Mouse (Mus musculus): ENCODE data around the gene Pcsk2. TPM values are rescaled to one million over a fixed set of nuclear protein-coding genes. Genes with fewer than 3 reads are reported as not detected.

The Pcsk2 gene
- total RNA-seq, 1 experiment, result 0.27 TPM

GRCm38 (mm10) chr2:143560384-143560783 lies 14.4 kb downstream of the Pcsk2 start:
- Histone ChIP-seq H3K4me3 (ENCODE audit: insufficient read depth in 1 of 2, low read depth in 1 of 2, low read length in 2 of 2, poor library complexity in 1 of 2, severe bottlenecking in 1 of 2) (no peak overlapping the region), H3K36me3 (ENCODE audit: control insufficient read depth, insufficient read depth, low read length, poor library complexity, severe bottlenecking) (no peaks in the 10 kb centered on the region), H3K9me3 (ENCODE audit: control insufficient read depth, insufficient read depth, low read depth, low read length) (no peaks in the 10 kb centered on the region), H3K9ac (ENCODE audit: insufficient read depth, low read depth, low read length, poor library complexity, severe bottlenecking) (no peak overlapping the region), H3K27ac (ENCODE audit: insufficient read depth, low read depth, low read length, poor library complexity, severe bottlenecking) (no peak overlapping the region), H3K4me1 (ENCODE audit: control insufficient read depth in 2 of 2, insufficient read depth in 2 of 2, low read length in 2 of 2, poor library complexity in 1 of 2) (no peaks in the 10 kb centered on the region)
- in situ Hi-C loops (cut with MboI; ENCODE audit: low sequenced_read_pairs in 2 of 2, unreplicated experiment in 2 of 2), result no loop called here
- no peak for DNase-seq (ENCODE audit: low read depth, low spot score)
- TF ChIP-seq CHD2 (IDR thresholded peaks at IDR 0.05; ENCODE audit: low read depth, low read length) (no peak), ZNF384 (IDR thresholded peaks at IDR 0.05; ENCODE audit: low read depth, low read length) (no peak), ZC3H11A (IDR thresholded peaks at IDR 0.05; ENCODE audit: borderline replicate concordance, low read depth, low read length) (no peak), HCFC1 (IDR thresholded peaks at IDR 0.05; ENCODE audit: borderline replicate concordance, insufficient read depth, low read length) (no peak), MAFK (IDR thresholded peaks at IDR 0.05; ENCODE audit: insufficient read depth, low read depth, low read length) (no peak)

GRCm38 (mm10) chr2:143565062-143565461 lies 19.1 kb downstream of the Pcsk2 start:
- DNase-seq (ENCODE audit: low read depth, low spot score), result no peak
- TF ChIP-seq ZC3H11A (IDR thresholded peaks at IDR 0.05; ENCODE audit: borderline replicate concordance, low read depth, low read length), result no peak
- TF ChIP-seq ZNF384 (IDR thresholded peaks at IDR 0.05; ENCODE audit: low read depth, low read length), result no peak
- TF ChIP-seq HCFC1 (IDR thresholded peaks at IDR 0.05; ENCODE audit: borderline replicate concordance, insufficient read depth, low read length), result no peak
- TF ChIP-seq MAFK (IDR thresholded peaks at IDR 0.05; ENCODE audit: insufficient read depth, low read depth, low read length), result no peak
- TF ChIP-seq CHD2 (IDR thresholded peaks at IDR 0.05; ENCODE audit: low read depth, low read length), result no peak
- Histone ChIP-seq H3K9ac (ENCODE audit: insufficient read depth, low read depth, low read length, poor library complexity, severe bottlenecking) (no peak overlapping the region), H3K9me3 (ENCODE audit: control insufficient read depth, insufficient read depth, low read depth, low read length) (no peaks in the 10 kb centered on the region), H3K36me3 (ENCODE audit: control insufficient read depth, insufficient read depth, low read length, poor library complexity, severe bottlenecking) (no peaks in the 10 kb centered on the region), H3K27ac (ENCODE audit: insufficient read depth, low read depth, low read length, poor library complexity, severe bottlenecking) (no peak overlapping the region), H3K4me3 (ENCODE audit: insufficient read depth in 1 of 2, low read depth in 1 of 2, low read length in 2 of 2, poor library complexity in 1 of 2, severe bottlenecking in 1 of 2) (no peak overlapping the region), H3K4me1 (ENCODE audit: control insufficient read depth in 2 of 2, insufficient read depth in 2 of 2, low read length in 2 of 2, poor library complexity in 1 of 2) (no peaks in the 10 kb centered on the region)
- in situ Hi-C loops (cut with MboI; ENCODE audit: low sequenced_read_pairs in 2 of 2, unreplicated experiment in 2 of 2), result no loop called here

GRCm38 (mm10) chr2:143565961-143566360 lies 20.0 kb downstream of the Pcsk2 start:
- Histone ChIP-seq H3K4me3 (ENCODE audit: insufficient read depth in 1 of 2, low read depth in 1 of 2, low read length in 2 of 2, poor library complexity in 1 of 2, severe bottlenecking in 1 of 2) (no peak overlapping the region), H3K9me3 (ENCODE audit: control insufficient read depth, insufficient read depth, low read depth, low read length) (no peaks in the 10 kb centered on the region), H3K36me3 (ENCODE audit: control insufficient read depth, insufficient read depth, low read length, poor library complexity, severe bottlenecking) (no peaks in the 10 kb centered on the region), H3K9ac (ENCODE audit: insufficient read depth, low read depth, low read length, poor library complexity, severe bottlenecking) (no peak overlapping the region), H3K27ac (ENCODE audit: insufficient read depth, low read depth, low read length, poor library complexity, severe bottlenecking) (no peak overlapping the region), H3K4me1 (ENCODE audit: control insufficient read depth in 2 of 2, insufficient read depth in 2 of 2, low read length in 2 of 2, poor library complexity in 1 of 2) (no peaks in the 10 kb centered on the region)
- in situ Hi-C loops (cut with MboI; ENCODE audit: low sequenced_read_pairs in 2 of 2, unreplicated experiment in 2 of 2), result no loop called here
- no peak for TF ChIP-seq CHD2 (IDR thresholded peaks at IDR 0.05; ENCODE audit: low read depth, low read length)
- TF ChIP-seq ZNF384 (IDR thresholded peaks at IDR 0.05; ENCODE audit: low read depth, low read length), result no peak
- no peak for TF ChIP-seq HCFC1 (IDR thresholded peaks at IDR 0.05; ENCODE audit: borderline replicate concordance, insufficient read depth, low read length)
- TF ChIP-seq ZC3H11A (IDR thresholded peaks at IDR 0.05; ENCODE audit: borderline replicate concordance, low read depth, low read length), result no peak
- TF ChIP-seq MAFK (IDR thresholded peaks at IDR 0.05; ENCODE audit: insufficient read depth, low read depth, low read length), result no peak
- no peak for DNase-seq (ENCODE audit: low read depth, low spot score)

- no peak overlapping the region for H3K9ac ChIP-seq (ENCODE audit: insufficient read depth, low read depth, low read length, poor library complexity, severe bottlenecking)
- in situ Hi-C loops (cut with MboI; ENCODE audit: low sequenced_read_pairs in 2 of 2, unreplicated experiment in 2 of 2), result no loop called here
- H3K4me1 ChIP-seq (ENCODE audit: control insufficient read depth in 2 of 2, insufficient read depth in 2 of 2, low read length in 2 of 2, poor library complexity in 1 of 2), result peaks cover 2 to 4% of the 10 kb centered on the region in 2 experiments; a peak in 3 of 4 replicates
- no peak overlapping the region for H3K4me3 ChIP-seq (ENCODE audit: insufficient read depth in 1 of 2, low read depth in 1 of 2, low read length in 2 of 2, poor library complexity in 1 of 2, severe bottlenecking in 1 of 2)
- no peak overlapping the region for H3K27ac ChIP-seq (ENCODE audit: insufficient read depth, low read depth, low read length, poor library complexity, severe bottlenecking)
- no peak for DNase-seq (ENCODE audit: low read depth, low spot score)
- no peak for TF ChIP-seq HCFC1 (IDR thresholded peaks at IDR 0.05; ENCODE audit: borderline replicate concordance, insufficient read depth, low read length)
- no peak for TF ChIP-seq ZC3H11A (IDR thresholded peaks at IDR 0.05; ENCODE audit: borderline replicate concordance, low read depth, low read length)
- TF ChIP-seq ZNF384 (IDR thresholded peaks at IDR 0.05; ENCODE audit: low read depth, low read length), result no peak
- TF ChIP-seq MAFK (IDR thresholded peaks at IDR 0.05; ENCODE audit: insufficient read depth, low read depth, low read length), result no peak
- no peak for TF ChIP-seq CHD2 (IDR thresholded peaks at IDR 0.05; ENCODE audit: low read depth, low read length)
- no peaks in the 10 kb centered on the region for H3K36me3 ChIP-seq (ENCODE audit: control insufficient read depth, insufficient read depth, low read length, poor library complexity, severe bottlenecking)
- no peaks in the 10 kb centered on the region for H3K9me3 ChIP-seq (ENCODE audit: control insufficient read depth, insufficient read depth, low read depth, low read length)
Measured at GRCm38 (mm10) chr2:143585341-143585740, 39.4 kb downstream of the Pcsk2 start.

GRCm38 (mm10) chr2:143590398-143590797 lies 44.4 kb downstream of the Pcsk2 start:
- Histone ChIP-seq H3K36me3 (ENCODE audit: control insufficient read depth, insufficient read depth, low read length, poor library complexity, severe bottlenecking) (no peaks in the 10 kb centered on the region), H3K9ac (ENCODE audit: insufficient read depth, low read depth, low read length, poor library complexity, severe bottlenecking) (no peak overlapping the region), H3K4me1 (ENCODE audit: control insufficient read depth in 2 of 2, insufficient read depth in 2 of 2, low read length in 2 of 2, poor library complexity in 1 of 2) (no peaks in the 10 kb centered on the region), H3K4me3 (ENCODE audit: insufficient read depth in 1 of 2, low read depth in 1 of 2, low read length in 2 of 2, poor library complexity in 1 of 2, severe bottlenecking in 1 of 2) (no peak overlapping the region), H3K9me3 (ENCODE audit: control insufficient read depth, insufficient read depth, low read depth, low read length) (no peaks in the 10 kb centered on the region), H3K27ac (ENCODE audit: insufficient read depth, low read depth, low read length, poor library complexity, severe bottlenecking) (no peak overlapping the region)
- TF ChIP-seq HCFC1 (IDR thresholded peaks at IDR 0.05; ENCODE audit: borderline replicate concordance, insufficient read depth, low read length), result no peak
- peak; percentile 61 for TF ChIP-seq MAFK (IDR thresholded peaks at IDR 0.05; ENCODE audit: insufficient read depth, low read depth, low read length)
- no peak for TF ChIP-seq CHD2 (IDR thresholded peaks at IDR 0.05; ENCODE audit: low read depth, low read length)
- TF ChIP-seq ZNF384 (IDR thresholded peaks at IDR 0.05; ENCODE audit: low read depth, low read length), result no peak
- TF ChIP-seq ZC3H11A (IDR thresholded peaks at IDR 0.05; ENCODE audit: borderline replicate concordance, low read depth, low read length), result no peak
- in situ Hi-C loops (cut with MboI; ENCODE audit: low sequenced_read_pairs in 2 of 2, unreplicated experiment in 2 of 2), result no loop called here
- DNase-seq (ENCODE audit: low read depth, low spot score), result no peak

Measured in ES-E14 (cell line).